Mouse (Mus musculus) lung, adult 2 months (tissue): Measurements from ENCODE around the gene Slc12a5.

Experiments
- CTCF ChIP-seq: fragments of 200-500 bp; IDR thresholded peaks from 2 replicates; pipeline ENCODE4 v1.5.1; 2011; ENCODE audit warnings: mild to moderate bottlenecking, low read length, control low read depth; ENCODE audit not compliant: insufficient read depth
- POLR2A ChIP-seq: fragments of 200-500 bp; IDR thresholded peaks from 2 replicates; pipeline ENCODE4 v1.6.1; 2011; ENCODE audit warnings: low read depth, mild to moderate bottlenecking, control low read depth, low read length, borderline replicate concordance; ENCODE audit errors: extremely low read depth

DNA sequence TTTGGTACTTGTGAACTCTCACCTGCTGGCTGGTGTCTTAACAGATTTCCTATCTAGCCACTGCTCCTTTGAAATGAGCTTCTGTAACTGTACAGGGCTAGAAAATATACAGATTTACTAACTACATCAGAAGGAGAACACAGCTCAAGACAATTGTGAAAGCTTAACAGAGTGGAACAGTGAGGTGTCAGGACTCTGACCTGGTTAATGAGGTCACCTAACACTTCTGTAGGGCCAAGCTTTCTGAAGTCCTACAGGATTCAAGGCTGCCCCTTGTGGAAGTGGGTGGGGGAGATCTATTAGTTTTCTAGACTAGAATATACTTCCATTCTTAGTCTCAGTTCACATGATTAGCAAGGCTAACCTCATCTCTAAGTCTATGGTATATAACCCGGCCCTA, 47.4 kb downstream of the Slc12a5 start:
- TF ChIP-seq CTCF, result no peak
- TF ChIP-seq POLR2A, result no peak
